Mouse (Mus musculus): ENCODE results near the gene Nfyc. TPM values are rescaled to one million over a fixed set of nuclear protein-coding genes. Genes with fewer than 3 reads are reported as not detected.
A peak's percentile ranks its signal among the peaks of the same experiment; 100 is the strongest.

The Nfyc gene
- polyA plus RNA-seq, 1 experiment from 2014 or later = 98.2 TPM

DNA sequence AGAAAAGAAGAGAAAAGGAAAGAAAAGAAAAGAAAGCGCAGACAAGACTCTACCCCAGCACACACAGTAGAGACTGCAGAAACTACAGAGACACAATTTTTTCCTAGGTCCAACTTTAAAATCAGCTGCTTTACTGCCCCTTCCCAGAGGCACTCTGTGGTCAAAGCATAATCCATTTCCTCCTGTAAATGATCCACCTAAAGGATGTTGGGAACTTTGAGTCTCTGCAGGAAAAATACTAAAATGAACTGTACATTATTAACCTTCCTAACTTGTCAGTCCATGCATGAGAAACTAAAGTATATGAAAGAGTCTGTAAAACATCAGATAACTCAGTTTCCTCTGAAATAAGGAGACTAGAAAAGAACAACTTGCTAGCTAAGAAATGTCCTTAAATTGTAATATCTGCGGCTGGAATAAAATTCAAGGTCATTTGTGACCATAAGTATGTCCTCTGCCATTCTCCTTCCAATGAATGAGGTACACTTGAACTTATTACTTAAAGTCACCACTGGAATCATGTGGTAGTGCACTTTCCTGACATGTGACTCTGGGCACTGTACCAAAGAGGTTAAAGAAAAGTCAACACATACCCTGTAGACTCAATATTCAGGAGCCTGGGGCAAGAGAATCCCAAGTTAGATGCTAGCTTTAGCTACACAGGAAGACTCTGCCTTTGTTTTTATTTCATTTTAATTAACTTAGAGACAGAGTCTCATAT, 9.0 kb downstream of the Nfyc start:
- H3K9ac ChIP-seq = no peak overlapping the region
- no peaks in the 10 kb centered on the region for H3K27me3 ChIP-seq
- no peaks in the 10 kb centered on the region for H3K36me3 ChIP-seq (ENCODE audit: poor library complexity, severe bottlenecking)
- H3K4me3 ChIP-seq = no peak overlapping the region
- H3K4me1 ChIP-seq = peaks cover 27% of the 10 kb centered on the region
- H3K27ac ChIP-seq = no peak overlapping the region
- ATAC-seq = no peak
- WGBS = 91% methylated on average over 2 of the region's 2 CpGs
- no peaks in the 10 kb centered on the region for H3K9me3 ChIP-seq (replicated peaks)
- no peak overlapping the region for H3K4me2 ChIP-seq

DNA sequence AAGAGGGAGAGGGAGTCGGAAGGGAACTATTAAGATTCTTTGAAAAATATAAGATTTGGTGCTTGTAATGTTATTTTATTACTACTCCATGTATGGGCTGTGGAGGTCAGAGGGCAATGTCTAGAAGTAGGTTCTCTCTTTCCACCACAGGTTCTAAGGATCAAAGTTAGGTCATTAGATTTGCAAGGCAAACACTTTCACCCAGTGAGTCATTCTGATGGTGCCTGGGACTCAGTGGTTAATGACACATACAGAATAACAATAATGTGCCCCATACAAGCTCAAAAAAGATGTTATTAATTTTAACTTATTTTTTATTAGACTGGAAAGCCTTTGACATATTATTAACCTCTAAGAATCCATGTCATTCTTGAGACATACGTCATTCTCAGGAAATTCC, 11.5 kb downstream of the Nfyc start:
- Histone ChIP-seq H3K9ac (no peak overlapping the region), H3K4me1 (peaks cover 38% of the 10 kb centered on the region), H3K9me3 (replicated peaks) (no peaks in the 10 kb centered on the region), H3K27ac (no peak overlapping the region), H3K4me3 (no peak overlapping the region), H3K4me2 (no peak overlapping the region), H3K27me3 (no peaks in the 10 kb centered on the region), H3K36me3 (ENCODE audit: poor library complexity, severe bottlenecking) (no peaks in the 10 kb centered on the region)
- no peak for ATAC-seq
- 91% methylated on average over 2 of the region's 2 CpGs for WGBS

DNA sequence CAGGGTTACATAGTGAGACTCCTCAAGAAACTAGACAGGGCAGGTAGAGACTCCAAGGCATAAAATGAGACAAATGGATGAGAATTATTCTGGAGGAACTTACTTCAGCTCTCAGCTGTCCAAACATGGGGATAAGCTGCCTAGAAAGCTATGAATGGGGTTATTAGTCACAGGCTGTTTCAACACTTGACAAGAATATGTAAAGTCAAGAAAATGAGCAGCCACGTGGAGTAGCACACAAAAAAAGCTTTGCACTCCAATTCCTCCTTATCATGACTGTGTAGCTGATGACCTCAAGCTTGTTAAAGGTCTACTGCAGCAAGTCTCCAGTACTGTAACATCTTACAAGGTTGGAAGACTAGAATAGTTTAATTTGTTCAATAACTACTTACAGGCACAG, 12.1 kb downstream of the Nfyc start:
- H3K4me1 ChIP-seq = peaks cover 40% of the 10 kb centered on the region
- no peaks in the 10 kb centered on the region for H3K27me3 ChIP-seq
- H3K9me3 ChIP-seq (replicated peaks) = no peaks in the 10 kb centered on the region
- no peak overlapping the region for H3K27ac ChIP-seq
- 84% methylated on average over 1 of the region's 1 CpGs for WGBS
- H3K4me3 ChIP-seq = no peak overlapping the region
- no peaks in the 10 kb centered on the region for H3K36me3 ChIP-seq (ENCODE audit: poor library complexity, severe bottlenecking)
- ATAC-seq = no peak
- no peak overlapping the region for H3K9ac ChIP-seq
- no peak overlapping the region for H3K4me2 ChIP-seq

DNA sequence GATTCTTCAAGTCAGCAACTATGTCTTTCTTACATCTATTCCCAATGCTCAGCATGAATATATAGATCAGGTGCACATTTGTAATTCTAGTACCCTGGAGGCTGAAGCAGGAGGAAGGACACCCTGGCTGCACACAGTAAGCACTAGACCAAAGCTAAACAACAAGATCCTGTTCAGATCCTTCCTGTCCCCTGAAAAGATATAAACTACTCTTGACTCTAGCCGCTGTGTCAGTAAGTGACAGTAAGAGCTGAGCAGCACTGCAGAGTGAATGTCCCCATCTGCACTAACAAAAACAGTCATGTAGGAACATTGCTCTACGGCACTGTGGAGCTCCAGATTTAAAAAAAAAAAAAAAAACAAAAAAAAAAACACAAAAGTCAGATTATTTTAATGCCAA, 13.4 kb downstream of the Nfyc start:
- 82% methylated on average over 2 of the region's 2 CpGs for WGBS

DNA sequence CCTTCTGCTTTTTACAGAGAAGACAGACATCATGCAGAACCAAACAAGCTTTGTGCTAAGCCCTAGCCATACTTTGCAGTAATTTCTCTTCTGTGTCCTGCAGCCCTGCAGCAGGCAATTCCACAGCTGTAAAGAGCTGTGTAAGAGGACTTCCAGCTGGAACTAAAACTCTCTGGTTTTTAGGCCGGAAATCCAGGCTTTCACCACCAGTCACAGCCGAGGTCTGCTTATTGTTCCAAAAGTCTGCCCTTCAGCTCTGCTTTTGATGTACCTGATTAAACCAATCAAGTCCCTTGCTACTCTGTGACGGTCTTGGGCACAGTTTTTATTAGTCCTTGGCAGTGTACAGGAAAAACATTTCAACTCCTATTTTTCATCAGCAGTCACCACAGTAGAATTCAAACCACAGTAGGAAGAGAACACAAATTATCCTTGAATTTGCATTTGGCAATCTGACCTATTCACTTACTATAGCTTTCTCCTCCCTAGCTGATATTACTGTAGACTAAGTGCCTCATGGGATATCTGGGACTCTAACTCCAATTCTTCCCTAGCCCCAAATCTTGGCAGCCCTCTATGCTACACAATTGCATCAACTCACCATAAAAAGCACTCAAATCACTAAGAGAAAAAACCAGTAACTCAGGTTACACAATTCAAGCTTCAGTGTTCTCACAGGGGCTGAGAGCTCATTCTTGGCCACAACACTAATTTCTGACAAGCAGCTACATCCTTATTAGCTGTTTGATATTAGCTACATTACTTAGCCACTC, 14.2 kb downstream of the Nfyc start:
- Histone ChIP-seq H3K9me3 (replicated peaks) (no peaks in the 10 kb centered on the region), H3K27ac (no peak overlapping the region), H3K4me1 (peaks cover 42% of the 10 kb centered on the region), H3K36me3 (ENCODE audit: poor library complexity, severe bottlenecking) (no peaks in the 10 kb centered on the region), H3K4me3 (no peak overlapping the region), H3K4me2 (no peak overlapping the region), H3K27me3 (no peaks in the 10 kb centered on the region), H3K9ac (no peak overlapping the region)
- WGBS = 23% methylated on average over 3 of the region's 3 CpGs
- no peak for ATAC-seq

More for the DNA sequence above, 13.4 kb downstream of the Nfyc start:
- H3K27ac ChIP-seq = no peak overlapping the region
- peaks cover 39% of the 10 kb centered on the region for H3K4me1 ChIP-seq
- no peaks in the 10 kb centered on the region for H3K27me3 ChIP-seq
- no peaks in the 10 kb centered on the region for H3K9me3 ChIP-seq (replicated peaks)
- H3K4me2 ChIP-seq = no peak overlapping the region
- H3K9ac ChIP-seq = no peak overlapping the region
- no peaks in the 10 kb centered on the region for H3K36me3 ChIP-seq (ENCODE audit: poor library complexity, severe bottlenecking)
- ATAC-seq = no peak
- H3K4me3 ChIP-seq = no peak overlapping the region

DNA sequence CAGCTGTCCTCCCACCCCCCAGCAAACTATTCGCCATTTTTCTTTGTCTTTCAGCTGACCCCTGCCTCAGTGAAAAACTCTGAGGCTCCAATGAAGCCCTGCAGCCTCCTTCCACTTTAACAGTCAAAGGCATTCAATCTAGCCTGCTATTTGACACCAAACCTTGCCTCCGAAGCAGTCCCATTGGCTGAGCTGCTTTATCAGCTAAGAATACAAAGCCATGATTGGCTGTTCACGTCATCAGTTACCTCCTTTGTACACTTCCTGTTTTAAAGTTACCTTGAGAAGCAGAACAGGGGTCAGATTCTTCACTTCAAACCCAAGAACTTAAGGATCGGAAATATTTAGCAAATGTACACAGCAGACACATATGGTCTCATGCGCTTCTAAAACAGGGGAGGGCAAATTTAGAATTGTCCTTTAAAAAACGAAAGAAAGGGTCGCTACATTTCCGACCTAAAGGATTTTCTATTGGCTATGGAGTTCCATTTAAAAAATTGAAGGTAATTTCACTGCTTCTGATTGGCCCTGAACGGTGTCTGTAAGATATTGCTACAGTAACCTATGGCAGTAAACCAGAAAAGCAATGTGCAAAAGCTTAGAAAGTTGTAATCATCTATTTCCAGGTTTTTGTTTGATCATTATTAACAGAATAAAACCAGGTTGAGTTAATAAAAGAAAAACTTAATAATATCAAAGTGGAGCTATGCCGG, 15.6 kb downstream of the Nfyc start:
- Histone ChIP-seq H3K4me3 (peak overlapping the region; percentile 53), H3K4me1 (peaks cover 42% of the 10 kb centered on the region), H3K36me3 (ENCODE audit: poor library complexity, severe bottlenecking) (no peaks in the 10 kb centered on the region), H3K9me3 (replicated peaks) (no peaks in the 10 kb centered on the region), H3K27ac (peak overlapping the region; percentile 44; the same call in 1 of the 2 replicates), H3K4me2 (peak overlapping the region; percentile 68), H3K9ac (peak overlapping the region; percentile 66), H3K27me3 (no peaks in the 10 kb centered on the region)
- ATAC-seq = peak; percentile 100
- WGBS = 7% methylated on average over 10 of the region's 10 CpGs

DNA sequence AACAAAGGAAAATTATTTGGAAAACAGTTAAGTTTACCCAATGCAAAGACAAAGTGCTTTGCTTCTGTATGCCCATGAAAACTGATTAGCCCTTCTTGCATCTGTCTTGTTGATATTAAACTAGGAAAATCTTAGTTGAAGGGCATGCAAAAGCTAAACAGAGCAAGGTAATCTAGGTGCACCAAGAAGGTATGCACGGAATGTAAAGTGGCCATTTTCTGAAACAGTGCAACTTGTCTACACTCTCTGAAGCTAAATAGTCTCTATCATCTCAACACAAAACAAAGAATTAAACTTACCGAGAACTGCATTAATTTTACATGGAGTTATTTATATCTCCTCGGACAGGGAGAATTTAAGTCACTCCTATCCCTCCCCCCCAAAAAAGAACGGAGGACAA, 16.2 kb downstream of the Nfyc start:
- H3K27me3 ChIP-seq = no peaks in the 10 kb centered on the region
- WGBS = 9% methylated on average over 4 of the region's 4 CpGs
- no peaks in the 10 kb centered on the region for H3K9me3 ChIP-seq (replicated peaks)
- no peaks in the 10 kb centered on the region for H3K36me3 ChIP-seq (ENCODE audit: poor library complexity, severe bottlenecking)
- peak overlapping the region; percentile 66 for H3K9ac ChIP-seq
- H3K27ac ChIP-seq = peak overlapping the region; percentile 44; the same call in 1 of the 2 replicates
- peak overlapping the region; percentile 53 for H3K4me3 ChIP-seq
- 0 out of 2 replicates have a peak, but pooled peaks have one; percentile 16 for ATAC-seq
- peaks cover 42% of the 10 kb centered on the region for H3K4me1 ChIP-seq
- H3K4me2 ChIP-seq = peak overlapping the region; percentile 68

DNA sequence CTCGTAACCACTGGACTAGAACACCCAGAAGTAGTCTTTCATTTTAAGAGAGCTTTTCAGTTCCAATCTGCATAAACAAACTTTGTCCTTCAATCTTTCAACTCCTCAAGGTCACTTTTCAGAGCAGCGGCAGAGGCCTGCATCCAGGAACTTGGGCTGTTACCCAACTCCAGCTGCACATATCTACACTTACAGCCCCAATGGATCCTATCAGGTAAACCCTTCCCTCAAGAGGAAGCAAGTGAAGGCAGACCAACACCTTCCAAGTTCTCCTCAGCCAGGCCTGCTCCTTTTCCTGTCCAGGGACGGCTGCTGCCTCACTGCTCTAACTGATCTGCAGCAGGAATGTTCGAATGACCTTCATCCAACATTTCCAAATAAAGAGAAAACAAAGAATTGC, 17.2 kb downstream of the Nfyc start:
- WGBS = 37% methylated on average over 4 of the region's 4 CpGs
- H3K4me2 ChIP-seq = peak overlapping the region; percentile 68
- peak overlapping the region; percentile 53 for H3K4me3 ChIP-seq
- no peaks in the 10 kb centered on the region for H3K27me3 ChIP-seq
- no peaks in the 10 kb centered on the region for H3K36me3 ChIP-seq (ENCODE audit: poor library complexity, severe bottlenecking)
- no peak overlapping the region for H3K27ac ChIP-seq
- peak overlapping the region; percentile 66 for H3K9ac ChIP-seq
- no peak for ATAC-seq
- no peaks in the 10 kb centered on the region for H3K9me3 ChIP-seq (replicated peaks)
- H3K4me1 ChIP-seq = peaks cover 48% of the 10 kb centered on the region

DNA sequence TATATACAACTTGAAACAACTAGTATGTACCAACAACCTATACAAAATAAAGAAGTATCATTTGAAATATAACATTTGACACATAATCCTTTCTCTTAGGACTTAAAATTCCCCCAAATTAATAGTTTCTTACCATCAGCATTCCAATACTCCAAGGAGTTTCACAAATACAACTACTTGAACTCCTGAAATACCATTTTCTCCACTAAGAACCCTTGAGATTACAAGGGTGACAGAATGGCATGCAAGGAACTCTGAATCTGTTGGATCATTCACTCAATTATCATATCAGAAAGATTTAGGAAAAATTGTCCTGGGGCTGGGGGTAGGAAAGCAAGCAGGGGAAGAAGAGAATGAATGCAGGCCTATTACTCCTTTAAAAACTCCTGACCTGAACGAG, 17.6 kb downstream of the Nfyc start:
- no peaks in the 10 kb centered on the region for H3K36me3 ChIP-seq (ENCODE audit: poor library complexity, severe bottlenecking)
- no peak for ATAC-seq
- no peak overlapping the region for H3K27ac ChIP-seq
- H3K4me2 ChIP-seq = peak overlapping the region; percentile 68
- peaks cover 48% of the 10 kb centered on the region for H3K4me1 ChIP-seq
- 0% methylated on average over 1 of the region's 1 CpGs for WGBS
- H3K4me3 ChIP-seq = peak overlapping the region; percentile 53
- H3K27me3 ChIP-seq = no peaks in the 10 kb centered on the region
- H3K9ac ChIP-seq = peak overlapping the region; percentile 66
- no peaks in the 10 kb centered on the region for H3K9me3 ChIP-seq (replicated peaks)

DNA sequence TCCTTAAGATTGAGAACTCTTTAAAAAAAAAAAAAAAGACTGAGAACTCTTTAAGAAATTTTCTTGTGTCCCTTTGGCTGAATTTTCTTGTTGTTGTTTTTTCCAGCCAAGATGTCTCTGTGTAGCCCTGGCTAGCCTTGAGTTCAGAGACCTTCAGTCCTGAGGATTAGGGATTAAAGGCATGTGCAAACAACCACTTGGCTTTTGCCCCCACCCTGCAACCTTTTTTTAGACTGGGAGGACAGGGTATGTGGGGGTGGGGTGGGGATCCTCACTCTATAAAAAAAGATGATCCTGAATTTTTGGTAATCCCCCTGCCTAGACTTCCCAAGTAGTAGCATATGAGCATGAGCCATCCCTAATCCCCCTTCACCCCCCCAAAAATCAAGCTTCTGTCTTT, 25.6 kb downstream of the Nfyc start:
- ATAC-seq = no peak
- Histone ChIP-seq H3K4me1 (0 out of 2 replicates have a peak, but pooled peaks cover 6% of the 10 kb centered on the region), H3K27ac (no peak overlapping the region), H3K4me2 (no peak overlapping the region), H3K9ac (no peak overlapping the region), H3K36me3 (ENCODE audit: poor library complexity, severe bottlenecking) (no peaks in the 10 kb centered on the region), H3K9me3 (replicated peaks) (no peaks in the 10 kb centered on the region), H3K27me3 (no peaks in the 10 kb centered on the region), H3K4me3 (no peak overlapping the region)

DNA sequence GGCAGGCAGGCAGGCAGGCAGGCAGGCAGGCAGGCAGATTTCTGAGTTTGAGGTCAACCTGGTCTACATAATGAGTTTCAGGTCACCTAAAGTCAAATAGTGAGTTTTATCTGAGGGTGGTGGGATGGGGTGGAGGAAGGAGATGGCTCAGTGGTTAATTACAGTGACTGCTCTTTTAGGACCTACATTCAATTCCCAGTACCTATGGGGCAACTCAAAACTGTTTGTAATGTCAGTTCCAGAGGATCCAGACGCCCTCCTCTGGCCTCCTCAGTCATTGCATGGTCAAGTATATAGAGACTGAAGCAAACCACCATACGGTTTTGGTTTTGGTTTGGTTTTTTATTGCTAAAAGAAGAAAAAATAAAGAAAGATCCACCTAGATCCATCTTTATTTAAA, 29.9 kb downstream of the Nfyc start:
- Histone ChIP-seq H3K4me3 (no peak overlapping the region), H3K27me3 (no peaks in the 10 kb centered on the region), H3K9ac (no peak overlapping the region), H3K36me3 (ENCODE audit: poor library complexity, severe bottlenecking) (no peaks in the 10 kb centered on the region), H3K4me1 (peaks cover 5% of the 10 kb centered on the region; the same call in 1 of the 2 replicates), H3K27ac (no peak overlapping the region), H3K9me3 (replicated peaks) (no peaks in the 10 kb centered on the region), H3K4me2 (no peak overlapping the region)
- no peak for ATAC-seq
- WGBS = 30% methylated on average over 2 of the region's 2 CpGs

DNA sequence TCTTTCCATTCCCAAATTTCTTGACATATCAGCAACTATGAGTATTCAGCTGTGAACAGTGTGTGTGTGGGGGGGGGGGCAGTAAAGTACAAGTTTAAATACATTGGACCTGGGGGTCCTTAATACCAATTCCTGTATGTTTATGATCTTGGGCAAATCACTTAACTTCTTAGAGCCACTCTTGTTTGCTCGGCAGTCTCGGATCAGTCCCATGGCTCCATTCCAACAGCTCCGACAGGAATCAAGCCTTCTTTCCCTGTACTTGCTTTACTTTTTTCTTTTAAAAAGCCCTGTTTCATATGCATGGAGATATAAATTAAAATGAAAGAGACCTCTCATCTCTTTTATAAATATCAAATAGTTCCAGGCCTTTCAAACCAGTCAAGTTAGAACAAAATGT, 30.7 kb downstream of the Nfyc start:
- WGBS = 58% methylated on average over 3 of the region's 3 CpGs
- Histone ChIP-seq H3K4me1 (peaks cover 5% of the 10 kb centered on the region; the same call in 1 of the 2 replicates), H3K27me3 (no peaks in the 10 kb centered on the region), H3K4me3 (no peak overlapping the region), H3K27ac (no peak overlapping the region), H3K36me3 (ENCODE audit: poor library complexity, severe bottlenecking) (no peaks in the 10 kb centered on the region), H3K9me3 (replicated peaks) (no peaks in the 10 kb centered on the region), H3K4me2 (no peak overlapping the region), H3K9ac (no peak overlapping the region)
- no peak for ATAC-seq
